Mouse (Mus musculus): ENCODE results near the gene Mdm4.

DNA sequence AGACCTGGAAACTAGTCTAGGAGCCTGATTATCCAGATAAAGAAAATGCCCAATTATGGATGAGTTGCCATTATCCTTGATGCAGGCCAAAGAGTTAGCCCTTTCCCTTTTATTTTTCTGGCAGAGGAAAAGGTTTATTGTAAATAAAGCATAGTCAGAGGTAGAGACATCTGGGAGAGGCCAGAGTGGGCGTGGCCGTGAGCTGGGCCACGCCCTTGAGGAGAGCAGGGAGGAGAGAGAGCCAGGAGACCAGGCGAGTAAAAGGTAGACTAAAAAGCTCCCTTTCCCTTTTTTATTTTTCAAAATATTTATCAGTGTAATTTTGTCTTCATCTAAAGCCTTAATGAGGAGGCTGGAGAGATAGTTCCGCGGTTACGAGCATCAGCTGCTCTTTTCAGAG lies 2.4 kb downstream of the Mdm4 start:
- TF ChIP-seq EP300 (IDR thresholded peaks at IDR 0.05; ENCODE audit: insufficient read depth, low read depth, low read length) (no peak), CTCF (IDR thresholded peaks at IDR 0.05) (no peak), POLR2A (IDR thresholded peaks at IDR 0.05; ENCODE audit: insufficient read depth, low read depth, low read length) (no peak)
